In genomic region chr10:102451756-102452155, GRCm38 (mm10) we compare ENCODE assay signal across 8 mouse cellular contexts. TPM values are rescaled to one million over a fixed set of nuclear protein-coding genes. Genes with fewer than 3 reads are reported as not detected.
DNase-seq lines count a peak whose midpoint lies in the region; ATAC-seq and TF ChIP-seq lines count a peak whose summit lies in the region.

No protein-coding gene starts in this region.

- peak; percentile 76 for TF ChIP-seq CTCF in lung, adult 2 months (IDR thresholded peaks at IDR 0.05; ENCODE audit: insufficient read depth, low read length)

- H3K36me3 ChIP-seq in forebrain, embryonic 12.5 days (replicated peaks): no peaks in the 10 kb centered on the region
- no peaks in the 10 kb centered on the region for H3K36me3 ChIP-seq in intestine, embryonic 16.5 days (ENCODE audit: control insufficient read depth, insufficient read depth, low read length)

- no peaks in the 10 kb centered on the region for H3K27me3 ChIP-seq in forebrain, embryonic 12.5 days
- H3K27me3 ChIP-seq in intestine, embryonic 16.5 days (replicated peaks; ENCODE audit: control insufficient read depth, insufficient read depth, low read length): no peaks in the 10 kb centered on the region

- WGBS in forebrain, embryonic 12.5 days: 12% methylated on average over 7 of the region's 7 CpGs
- 14% methylated on average over 7 of the region's 7 CpGs for WGBS in intestine, embryonic 16.5 days
- WGBS in lung, adult 2 months: 10% methylated on average over 7 of the region's 7 CpGs

- DNase-seq in cerebellum, adult 9-10 months: peak; percentile 7
- DNase-seq in 3134 (ENCODE audit: extremely low read depth, insufficient read length, low spot score) (peak; percentile 26), adipocyte (ENCODE audit: low spot score) (peak; percentile 35)
- peak; percentile 7 for DNase-seq in lung, adult 2 months
- DNase-seq in right cerebral cortex, postnatal 4 days: peak; percentile 31

- no peak overlapping the region for H3K9ac ChIP-seq in forebrain, embryonic 12.5 days
- H3K9ac ChIP-seq in intestine, embryonic 16.5 days (ENCODE audit: low read depth, low read length): no peak overlapping the region

- ATAC-seq in cerebellum, adult (ENCODE audit: insufficient number of reproducible peaks, low FRiP score, low TSS enrichment): no peak
- peak; percentile 62 for ATAC-seq in forebrain, embryonic 12.5 days (ENCODE audit: low FRiP score)
- ATAC-seq in intestine, embryonic 16.5 days: 0 out of 2 replicates have a peak, but pooled peaks have one; percentile 48

- TF ChIP-seq POLR2A in lung, adult 2 months (IDR thresholded peaks at IDR 0.05; ENCODE audit: borderline replicate concordance, extremely low read depth, low read depth, low read length): no peak

- H3K27ac ChIP-seq in forebrain, embryonic 12.5 days: no peak overlapping the region
- no peak overlapping the region for H3K27ac ChIP-seq in intestine, embryonic 16.5 days (ENCODE audit: low read length)

- no peak overlapping the region for H3K4me3 ChIP-seq in forebrain, embryonic 12.5 days (replicated peaks)
- no peak overlapping the region for H3K4me3 ChIP-seq in intestine, embryonic 16.5 days (ENCODE audit: low read length)
- H3K4me3 ChIP-seq in lung, adult 2 months (replicated peaks; ENCODE audit: extremely low read depth, low read depth, low read length): no peak overlapping the region

- H3K4me1 ChIP-seq in forebrain, embryonic 12.5 days: no peaks in the 10 kb centered on the region
- no peaks in the 10 kb centered on the region for H3K4me1 ChIP-seq in intestine, embryonic 16.5 days (ENCODE audit: control insufficient read depth, insufficient read depth, low read length)
- H3K4me1 ChIP-seq in lung, adult 2 months (ENCODE audit: control insufficient read depth, insufficient read depth, low read length): no peaks in the 10 kb centered on the region; the same call in 1 of the 2 replicates

- no peak overlapping the region for H3K4me2 ChIP-seq in forebrain, embryonic 12.5 days
- no peak overlapping the region for H3K4me2 ChIP-seq in intestine, embryonic 16.5 days (ENCODE audit: low read depth, low read length)

- H3K9me3 ChIP-seq in forebrain, embryonic 12.5 days: no peaks in the 10 kb centered on the region
- H3K9me3 ChIP-seq in intestine, embryonic 16.5 days (ENCODE audit: control insufficient read depth, low read length): no peaks in the 10 kb centered on the region

RNA-seq across cellular contexts. Expression of gene Nts, which starts 38.5 kb away (rescaled TPM):
- 1.7 and 4.0 TPM in 2 replicates for polyA plus RNA-seq in forebrain, embryonic 12.5 days (2016; fragmentation: Nextera tagmentation; extraction: Ambion mirVana)
- 4.7 and 8.0 TPM in 2 replicates for polyA plus RNA-seq in intestine, embryonic 16.5 days (2015; fragmentation: Nextera tagmentation; extraction: Ambion mirVana)
- 0.09 and 0.11 TPM in 2 replicates for polyA plus RNA-seq in lung, adult 2 months (2012; rRNA removed)
